Mouse (Mus musculus) liver, adult 2 months (tissue): ENCODE results near the gene Vti1a. TPM values are rescaled to one million over a fixed set of nuclear protein-coding genes. Genes with fewer than 3 reads are reported as not detected.

Experiments used
- DNase-seq: peaks from one replicate; pipeline ENCODE4 v3.0.0-alpha.2; 2011; ENCODE audit warnings: low read depth, low spot score; ENCODE audit errors: extremely low read depth
- H3K27ac ChIP-seq: fragments of 200-500 bp; replicated peaks from 2 replicates; pipeline ENCODE4 v1.5.1; 2012; ENCODE audit warnings: low read depth, mild to moderate bottlenecking, control low read depth, inconsistent platforms, low read length; ENCODE audit not compliant: insufficient read depth
- H3K27me3 ChIP-seq: fragments of 200-500 bp; 2 replicates; pipeline ENCODE4 v1.6.1; 2012; ENCODE audit warnings: mild to moderate bottlenecking, moderate library complexity, low read length, inconsistent platforms; ENCODE audit not compliant: control insufficient read depth, insufficient read depth
- H3K36me3 ChIP-seq: fragments of 200-500 bp; 2 replicates; pipeline ENCODE4 v1.6.1; 2012; ENCODE audit warnings: low read length, inconsistent platforms; ENCODE audit not compliant: control insufficient read depth, insufficient read depth
- H3K4me1 ChIP-seq: fragments of 200-500 bp; 2 replicates; pipeline ENCODE4 v1.6.1; 2011; ENCODE audit warnings: low read length; ENCODE audit not compliant: control insufficient read depth, insufficient read depth
- H3K4me3 ChIP-seq: fragments of 200-500 bp; 2 replicates; pipeline ENCODE4 v1.5.1; 2011; ENCODE audit warnings: low read depth, mild to moderate bottlenecking, control low read depth, low read length, moderate library complexity; ENCODE audit not compliant: insufficient read depth
- H3K79me2 ChIP-seq: fragments of 200-500 bp; 2 replicates; pipeline ENCODE4 v1.6.1; 2012; ENCODE audit warnings: inconsistent platforms, mild to moderate bottlenecking, low read length, moderate library complexity; ENCODE audit not compliant: control insufficient read depth, insufficient read depth
- H3K9ac ChIP-seq: fragments of 200-500 bp; 2 replicates; pipeline ENCODE4 v1.6.1; 2012; ENCODE audit warnings: low read depth, mild to moderate bottlenecking, control low read depth, inconsistent platforms, low read length
- CTCF ChIP-seq: fragments of 200-500 bp; IDR thresholded peaks from 2 replicates; pipeline ENCODE4 v1.5.1; 2011; ENCODE audit warnings: low read depth, low read length, control low read depth
- POLR2A ChIP-seq: fragments of 200-500 bp; IDR thresholded peaks from 2 replicates; pipeline ENCODE4 v1.6.1; 2011; ENCODE audit warnings: low read length, control low read depth; ENCODE audit not compliant: insufficient read depth; ENCODE audit errors: extremely low read depth
- WGBS: fragments of 180-500 bp; shearing (Covaris S2); methylation state at CpG from one replicate; pipeline ENCODE4 v1.1.7; 2018; 5-methylcytosine and 5-hydroxymethylcytosine counted together
- polyA plus RNA-seq: library from polyadenylated mRNA; depleted of rRNA; stranded (reverse); fragments of >200 nt; gene quantifications from 2 replicates; pipeline ENCODE4 v1.2.3, GENCODE M21; 2012
- total RNA-seq: library from RNA; depleted of rRNA; stranded (reverse); fragments of >200 nt; gene quantifications from 2 replicates; pipeline ENCODE4 v1.2.3, GENCODE M21; 2014

The Vti1a gene
- total and polyA plus RNA-seq, 2 experiments = 6.1 to 14.8 TPM

DNA sequence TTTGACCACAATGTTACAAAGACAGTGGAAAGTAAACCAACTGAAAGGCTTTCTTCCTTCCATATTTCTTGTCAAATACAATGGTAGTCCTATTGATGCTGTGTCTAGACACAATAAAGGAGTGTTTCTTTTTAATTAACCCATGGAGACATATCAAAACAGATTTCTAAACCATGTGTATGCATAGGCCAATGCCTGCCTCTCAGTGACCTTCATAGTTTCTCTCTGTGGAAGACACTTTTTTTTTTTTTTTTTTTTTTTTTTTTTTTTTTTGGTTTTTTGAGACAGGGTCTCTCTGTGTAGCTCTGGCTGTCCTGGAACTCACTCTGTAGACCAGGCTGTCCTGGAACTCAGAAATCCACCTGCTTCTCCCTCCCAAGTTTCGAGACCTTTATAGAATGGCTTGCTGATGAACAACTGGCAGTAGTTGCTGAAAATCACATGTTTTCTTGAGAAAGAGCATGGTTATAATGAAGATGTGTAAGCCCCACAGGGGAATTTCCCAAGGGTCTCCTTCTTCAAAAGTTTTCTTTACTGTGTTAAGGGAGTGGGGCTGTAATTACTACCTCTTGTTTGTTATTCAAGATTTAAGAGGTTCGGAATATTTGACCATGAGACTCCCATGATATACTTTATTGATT lies 23.8 kb upstream of the Vti1a start:
- H3K27me3 ChIP-seq = no peaks in the 10 kb centered on the region
- 96% methylated on average over 2 of the region's 2 CpGs for WGBS
- no peak for TF ChIP-seq CTCF
- TF ChIP-seq POLR2A = no peak
- H3K4me3 ChIP-seq = no peak overlapping the region
- H3K36me3 ChIP-seq = peaks cover 90% of the 10 kb centered on the region
- no peaks in the 10 kb centered on the region; the same call in 1 of the 2 replicates for H3K4me1 ChIP-seq
- no peak overlapping the region for H3K27ac ChIP-seq
- no peak overlapping the region for H3K9ac ChIP-seq
- no peak for DNase-seq
- H3K79me2 ChIP-seq = no peaks in the 10 kb centered on the region

DNA sequence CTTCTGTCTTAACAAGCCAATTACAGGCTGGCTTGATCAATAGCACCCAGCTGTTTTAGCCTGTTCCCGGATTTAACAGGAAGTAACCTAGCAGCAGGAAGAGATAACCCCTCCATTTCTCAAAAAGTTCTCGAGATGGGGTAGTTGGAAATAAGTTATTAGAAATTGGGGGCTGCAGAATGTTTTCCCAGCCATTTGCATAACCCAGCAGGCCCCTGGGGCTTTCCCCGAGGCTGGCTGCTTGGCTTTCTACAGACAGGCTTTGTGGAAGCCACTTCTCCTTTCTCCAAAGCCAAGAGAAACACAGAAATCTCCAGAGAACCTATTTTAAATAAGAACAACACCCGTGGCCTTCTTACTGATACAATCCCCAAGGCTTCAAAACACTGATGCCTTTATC lies 22.9 kb upstream of the Vti1a start:
- Histone ChIP-seq H3K27me3 (no peaks in the 10 kb centered on the region), H3K27ac (0 out of 2 replicates have a peak overlapping the region, but pooled peaks have one; percentile 17), H3K79me2 (no peaks in the 10 kb centered on the region), H3K4me1 (no peaks in the 10 kb centered on the region; the same call in 1 of the 2 replicates), H3K36me3 (peaks cover 89% of the 10 kb centered on the region), H3K4me3 (no peak overlapping the region), H3K9ac (no peak overlapping the region)
- no peak for DNase-seq
- 53% methylated on average over 4 of the region's 4 CpGs for WGBS
- no peak for TF ChIP-seq CTCF
- no peak for TF ChIP-seq POLR2A

DNA sequence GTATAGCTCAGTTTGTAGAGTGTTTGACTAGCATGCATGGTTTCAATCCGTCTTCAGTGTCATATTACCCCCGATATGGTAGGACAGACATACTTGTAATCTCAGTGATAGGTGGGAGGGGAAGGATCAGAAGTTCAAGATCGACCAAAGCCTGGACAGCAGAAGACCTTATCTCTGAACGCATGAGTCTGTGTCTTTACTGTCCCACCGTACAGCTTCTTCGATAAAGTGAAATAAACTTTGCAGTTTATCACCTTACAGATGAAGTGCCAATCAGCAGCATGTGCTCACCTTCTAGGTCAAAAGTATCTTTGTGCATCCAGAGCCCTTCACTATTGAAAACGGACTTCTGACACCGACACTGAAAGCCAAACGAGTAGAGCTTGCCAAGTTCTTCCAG lies 21.0 kb upstream of the Vti1a start:
- Histone ChIP-seq H3K36me3 (peaks cover 81% of the 10 kb centered on the region), H3K4me1 (no peaks in the 10 kb centered on the region; the same call in 1 of the 2 replicates), H3K27me3 (no peaks in the 10 kb centered on the region), H3K27ac (no peak overlapping the region), H3K4me3 (no peak overlapping the region), H3K79me2 (no peaks in the 10 kb centered on the region), H3K9ac (no peak overlapping the region)
- DNase-seq = no peak
- TF ChIP-seq CTCF (no peak), POLR2A (no peak)
- 70% methylated on average over 9 of the region's 9 CpGs for WGBS

DNA sequence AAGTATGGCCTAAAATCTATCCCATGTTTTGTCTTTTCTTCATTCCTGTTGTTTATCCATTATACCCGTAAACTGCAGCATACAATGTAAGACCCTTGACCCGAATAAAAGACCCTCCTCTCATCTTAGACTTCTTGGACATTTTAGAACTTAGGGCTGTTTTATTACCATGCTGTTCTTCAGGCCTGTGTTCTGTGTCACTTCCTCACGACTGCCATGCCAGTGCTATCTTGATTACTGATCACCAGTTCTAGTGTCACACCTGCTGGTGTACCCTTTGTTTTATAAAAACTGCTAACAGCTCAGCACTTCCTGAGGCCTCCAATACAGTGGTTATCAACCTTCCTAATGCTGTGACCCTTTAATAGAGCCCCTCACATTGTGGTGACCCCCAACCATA lies 20.5 kb upstream of the Vti1a start:
- no peak for DNase-seq
- no peak for TF ChIP-seq CTCF
- no peak for TF ChIP-seq POLR2A
- Histone ChIP-seq H3K9ac (no peak overlapping the region), H3K27ac (no peak overlapping the region), H3K36me3 (peaks cover 80% of the 10 kb centered on the region), H3K4me3 (no peak overlapping the region), H3K4me1 (no peaks in the 10 kb centered on the region; the same call in 1 of the 2 replicates), H3K27me3 (no peaks in the 10 kb centered on the region), H3K79me2 (no peaks in the 10 kb centered on the region)
- 81% methylated on average over 3 of the region's 3 CpGs for WGBS

DNA sequence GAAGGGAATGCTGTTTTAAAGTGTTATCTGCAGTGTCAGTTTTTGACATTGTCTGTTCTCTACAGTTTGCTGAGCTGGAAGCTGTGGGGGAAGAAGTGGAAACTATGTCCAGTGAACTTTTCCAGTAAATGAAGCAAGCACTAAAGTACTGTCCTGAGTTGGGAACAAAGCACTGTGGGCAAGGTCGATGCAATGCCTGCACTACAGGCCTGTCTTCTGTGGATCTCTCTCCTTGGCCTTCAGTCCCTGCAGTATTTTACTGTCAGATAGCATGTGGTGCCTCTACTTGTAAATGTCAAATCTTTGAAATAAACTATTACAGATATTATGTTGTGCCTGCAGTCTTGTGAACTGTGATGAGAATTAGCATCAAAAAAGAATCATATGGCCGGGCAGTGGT lies 19.8 kb upstream of the Vti1a start:
- H3K9ac ChIP-seq = no peak overlapping the region
- H3K79me2 ChIP-seq = no peaks in the 10 kb centered on the region; the same call in 1 of the 2 replicates
- peaks cover 78% of the 10 kb centered on the region for H3K36me3 ChIP-seq
- no peaks in the 10 kb centered on the region; the same call in 1 of the 2 replicates for H3K4me1 ChIP-seq
- no peak overlapping the region for H3K4me3 ChIP-seq
- WGBS = 89% methylated on average over 2 of the region's 2 CpGs
- no peak for TF ChIP-seq CTCF
- no peak for TF ChIP-seq POLR2A
- DNase-seq = no peak
- no peak overlapping the region for H3K27ac ChIP-seq
- H3K27me3 ChIP-seq = no peaks in the 10 kb centered on the region

DNA sequence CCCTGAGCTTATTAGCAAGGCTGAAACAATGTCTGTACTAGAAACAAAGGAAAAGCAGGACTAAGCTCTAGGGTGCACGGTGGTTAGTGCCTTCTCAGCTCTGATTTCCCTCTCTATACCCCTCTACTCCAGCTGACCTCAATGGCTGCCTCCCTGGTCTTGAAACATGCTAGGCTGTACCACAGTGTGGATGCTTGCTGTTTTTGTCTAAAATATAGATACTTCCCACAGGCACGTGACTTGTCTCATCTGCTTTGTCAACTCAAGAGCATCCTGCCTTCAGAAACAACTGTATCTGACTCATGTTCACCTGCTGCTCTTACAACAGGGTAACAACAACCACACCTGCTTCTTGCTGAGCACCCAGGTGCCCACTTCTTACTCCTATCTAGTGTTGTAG lies 18.6 kb upstream of the Vti1a start:
- H3K36me3 ChIP-seq = peaks cover 76% of the 10 kb centered on the region
- no peak overlapping the region for H3K9ac ChIP-seq
- no peaks in the 10 kb centered on the region for H3K27me3 ChIP-seq
- DNase-seq = no peak
- WGBS = 88% methylated on average over 2 of the region's 2 CpGs
- TF ChIP-seq CTCF (no peak), POLR2A (no peak)
- no peaks in the 10 kb centered on the region; the same call in 1 of the 2 replicates for H3K79me2 ChIP-seq
- no peaks in the 10 kb centered on the region; the same call in 1 of the 2 replicates for H3K4me1 ChIP-seq
- H3K27ac ChIP-seq = no peak overlapping the region
- H3K4me3 ChIP-seq = no peak overlapping the region
